Mouse (Mus musculus) kidney, adult 9 months (tissue): ENCODE data around the gene Rtn3.
A peak's percentile ranks its signal among the peaks of the same experiment; 100 is the strongest.
"Not testable (repeated sequence)": the region's sequence is repeated elsewhere in the genome, so short reads cannot be mapped to it uniquely, and the experiment has no call there.

Experiments used
- DNase-seq: peaks from one replicate; pipeline ENCODE4 v3.0.0; 2022

Gene Rtn3

GRCm38 (mm10) chr19:7482599-7483511 is at the start of gene Rtn3:
Gene Rtn3, minus strand, starts transcription at chr19:7483281.
- peak; percentile 97 for DNase-seq

DNA sequence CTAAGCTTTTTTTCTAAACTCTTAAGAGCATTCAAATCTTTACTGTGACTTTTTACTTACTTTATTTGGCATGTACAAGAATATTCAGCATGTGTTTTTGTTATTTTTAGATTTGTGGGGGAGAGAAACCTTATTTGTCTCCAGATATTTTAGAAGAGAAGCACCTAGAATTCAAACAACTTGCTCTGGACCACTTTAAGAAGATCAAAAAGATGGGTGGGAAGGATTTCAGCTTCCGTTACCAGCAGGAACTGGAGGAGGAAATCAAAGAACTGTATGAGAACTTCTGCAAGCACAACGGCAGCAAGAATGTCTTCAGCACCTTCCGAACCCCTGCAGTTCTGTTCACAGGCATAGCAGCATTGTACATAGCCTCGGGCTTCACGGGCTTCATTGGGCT is 48.8 kb upstream of the Rtn3 start:
- DNase-seq = no peak

DNA sequence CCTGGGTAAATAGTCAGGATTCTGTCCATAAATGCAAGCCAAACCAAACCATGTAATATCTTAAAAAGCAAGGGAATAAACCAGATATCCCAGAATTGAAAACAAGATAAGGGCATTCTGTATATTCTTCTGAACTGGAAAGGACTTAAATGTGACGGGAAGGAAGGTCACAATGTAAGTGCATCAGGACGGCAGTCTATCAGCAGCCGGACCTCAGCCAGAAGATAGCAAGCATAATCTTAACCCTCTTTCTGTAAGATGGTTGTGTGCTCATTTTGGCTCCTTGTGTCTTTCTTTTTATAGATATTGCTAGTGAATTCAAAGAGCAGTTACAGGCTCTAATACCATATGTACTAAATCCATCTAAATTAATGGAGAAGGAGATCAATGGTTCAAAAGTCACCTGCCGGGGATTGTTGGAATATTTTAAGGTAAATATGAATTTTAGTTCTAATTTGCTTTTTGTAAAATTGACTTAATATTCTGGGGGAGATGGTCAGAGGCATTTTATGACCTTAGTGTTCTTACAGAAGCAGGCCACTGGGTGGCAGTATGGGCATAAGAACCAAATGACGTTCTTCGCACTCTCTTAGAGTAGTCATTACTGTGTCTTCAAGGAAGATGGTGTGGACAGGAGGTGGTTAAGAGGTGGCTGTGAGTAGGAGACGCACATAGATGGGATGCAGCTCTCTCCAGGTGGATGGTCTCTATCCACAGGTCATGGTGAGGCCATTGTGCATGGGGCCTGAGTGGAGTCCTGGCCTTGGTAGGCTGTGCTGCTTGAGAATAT is 45.8 kb upstream of the Rtn3 start:
- DNase-seq = peak; percentile 62

- no peak for DNase-seq
Observed at GRCm38 (mm10) chr19:7524879-7525278, 41.8 kb upstream of the Rtn3 start.

DNA sequence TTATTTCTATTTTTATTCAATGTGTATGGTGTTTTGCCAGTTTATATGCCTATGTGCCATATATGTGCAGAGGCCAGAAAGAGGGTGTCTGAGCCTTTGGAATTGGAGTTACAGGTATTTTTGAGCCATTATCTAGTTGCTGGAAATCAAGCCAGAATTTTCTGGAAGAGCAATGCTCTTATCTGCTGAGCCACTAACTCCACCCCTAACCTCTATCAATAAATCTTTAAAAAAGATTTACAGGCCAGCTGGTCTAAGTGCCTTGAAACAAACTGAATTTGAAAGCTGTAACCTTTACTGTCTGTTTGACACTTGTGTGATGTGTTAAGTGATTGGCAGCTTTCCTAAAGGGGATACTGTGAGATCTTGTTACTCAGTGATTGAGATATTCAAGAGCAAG is 40.7 kb upstream of the Rtn3 start:
- no peak for DNase-seq

DNA sequence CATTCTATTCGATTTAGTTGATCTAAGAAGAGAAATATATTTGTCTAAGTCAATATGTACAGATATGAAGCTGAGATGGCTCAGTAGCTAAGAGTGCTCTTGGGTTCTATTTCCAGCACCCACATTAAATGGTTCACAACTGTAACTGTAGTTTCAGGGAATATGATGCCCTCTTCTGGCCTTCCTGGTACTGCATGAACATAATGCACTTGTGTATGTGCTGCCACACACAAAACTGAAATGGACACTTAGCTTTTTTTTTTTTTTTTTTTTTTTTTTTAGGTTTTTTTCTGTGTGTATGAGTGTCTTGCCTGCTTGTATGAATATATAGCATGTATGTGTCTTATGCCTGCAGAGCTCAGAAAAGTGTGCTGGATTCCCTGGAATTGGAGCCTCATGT is 40.2 kb upstream of the Rtn3 start:
- DNase-seq = no peak

DNA sequence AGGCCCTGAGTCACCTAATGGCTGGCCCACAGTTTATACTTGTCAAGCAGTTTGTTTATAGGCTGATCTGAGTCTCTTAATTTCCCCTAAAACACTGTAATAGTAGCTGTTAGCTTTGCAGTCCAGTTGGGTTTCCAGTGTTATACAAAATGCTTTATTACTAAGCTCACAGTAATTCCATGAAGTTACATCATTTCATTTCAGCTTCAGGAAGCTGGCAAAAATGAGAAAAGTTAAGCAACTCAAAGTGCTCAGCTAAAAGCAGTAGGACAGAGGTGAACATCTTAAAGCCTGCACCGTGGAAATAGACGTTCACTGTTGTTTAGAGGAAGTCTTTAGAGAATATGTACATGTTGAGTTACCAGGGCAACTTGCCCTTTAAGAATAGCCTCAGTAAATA is 39.8 kb upstream of the Rtn3 start:
- DNase-seq = no peak

GRCm38 (mm10) chr19:7521619-7522018 is 38.5 kb upstream of the Rtn3 start:
- no peak for DNase-seq

DNA sequence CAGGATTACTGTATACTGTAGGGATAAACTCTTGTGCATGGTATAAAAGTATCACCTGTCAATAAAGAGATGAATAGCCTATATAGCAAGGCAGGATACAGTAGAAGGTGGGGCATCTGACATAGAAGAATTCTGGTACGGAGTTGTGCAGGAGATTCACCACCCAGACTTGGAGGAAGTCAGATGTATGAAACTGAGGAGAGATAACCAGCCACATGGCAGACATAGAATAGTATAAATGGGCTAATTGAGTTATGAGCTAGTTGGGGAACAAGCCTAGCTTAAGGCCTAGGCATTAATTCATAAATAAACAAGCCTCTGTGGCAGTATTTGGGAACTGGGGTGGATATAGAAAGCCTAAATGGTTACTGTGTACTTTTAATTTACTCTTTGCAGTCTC is 33.4 kb upstream of the Rtn3 start:
- no peak for DNase-seq

DNA sequence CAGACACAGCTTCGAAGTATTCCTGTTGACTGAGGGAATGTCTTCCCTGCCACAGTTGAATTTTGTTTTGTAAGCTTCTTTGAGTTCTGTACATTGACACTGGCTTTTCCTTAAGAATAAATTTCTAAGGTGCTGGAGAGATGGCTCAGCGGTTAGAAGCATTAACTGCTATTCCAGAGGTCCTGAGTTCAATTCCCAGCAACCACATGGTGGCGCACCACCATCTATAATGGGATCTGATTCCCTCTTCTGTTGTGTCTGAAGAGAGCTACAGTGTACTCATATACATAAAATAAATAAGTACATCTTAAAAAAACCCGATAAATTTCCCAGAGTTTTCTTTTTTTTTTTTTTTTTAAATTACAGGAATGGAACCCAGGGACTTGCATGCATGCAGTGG is 24.9 kb upstream of the Rtn3 start:
- no peak for DNase-seq

GRCm38 (mm10) chr19:7506321-7506720 is 23.2 kb upstream of the Rtn3 start:
- no peak for DNase-seq

- DNase-seq = no peak
Observed at GRCm38 (mm10) chr19:7502432-7502831, 19.4 kb upstream of the Rtn3 start.

GRCm38 (mm10) chr19:7500701-7501100 is 17.6 kb upstream of the Rtn3 start:
- DNase-seq = peak; percentile 89

- no peak for DNase-seq
Observed at GRCm38 (mm10) chr19:7498816-7499215, 15.7 kb upstream of the Rtn3 start.

DNA sequence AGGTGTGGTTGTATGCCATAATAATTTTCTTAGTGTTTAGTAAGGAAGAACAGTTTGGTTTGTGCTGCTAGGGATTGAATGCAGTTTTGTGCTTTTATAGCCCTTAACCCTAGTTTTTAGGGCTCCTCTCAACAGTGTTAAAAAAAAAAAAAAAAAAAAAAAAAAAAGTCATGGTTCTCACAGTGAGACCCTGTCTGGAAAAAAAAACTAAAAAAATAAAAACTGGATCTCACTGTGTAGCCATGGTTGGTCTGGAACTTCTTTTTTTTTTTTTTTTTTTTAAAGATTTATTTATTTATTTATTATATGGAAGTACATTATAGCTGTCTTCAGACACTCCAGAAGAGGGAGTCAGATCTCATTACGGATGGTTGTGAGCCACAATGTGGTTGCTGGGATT is 13.0 kb upstream of the Rtn3 start:
- DNase-seq = not testable (repeated sequence)

- DNase-seq = no peak
Observed at GRCm38 (mm10) chr19:7495221-7496038, 12.3 kb upstream of the Rtn3 start.

DNA sequence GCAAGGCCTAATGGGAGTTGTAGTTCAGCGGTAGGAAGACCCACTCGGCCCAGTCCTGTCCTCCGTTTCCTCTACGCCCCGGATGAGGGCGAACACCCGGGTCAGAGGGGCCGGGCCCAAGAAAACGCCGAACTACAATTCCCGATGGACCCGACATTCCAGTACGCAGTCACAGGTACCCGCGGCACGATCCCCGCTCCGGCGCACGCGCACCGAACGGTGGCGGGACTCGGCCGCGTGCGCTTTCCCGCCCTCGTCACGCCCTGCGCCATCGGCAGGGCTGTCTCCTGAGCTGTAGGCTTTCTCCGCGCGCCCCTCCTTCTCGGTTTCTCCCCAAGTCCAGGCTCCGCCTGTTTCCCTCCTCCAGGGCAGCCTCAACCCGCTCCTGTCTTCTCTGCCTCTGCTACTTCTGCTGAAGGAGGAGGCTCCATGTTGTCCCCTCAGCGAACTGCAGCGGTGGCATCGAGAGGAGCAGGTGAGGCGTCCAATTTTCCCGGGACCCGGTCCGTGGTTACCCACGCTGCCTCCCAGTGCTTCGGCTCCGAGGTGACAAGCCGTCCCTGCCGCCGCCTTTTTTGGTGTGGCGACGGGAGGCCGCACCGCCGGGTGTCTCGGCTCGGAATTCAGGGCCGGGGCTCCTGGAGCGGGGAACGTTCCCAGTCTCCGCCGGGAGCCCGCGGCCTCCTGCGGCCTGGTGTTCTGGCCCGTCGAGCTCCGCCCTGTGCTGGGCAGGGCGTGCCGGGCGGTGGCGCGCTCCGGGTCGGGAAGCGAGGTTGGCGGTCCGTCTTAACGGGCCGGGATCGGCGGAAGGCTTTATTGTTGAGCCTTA is 11.3 kb upstream of the Rtn3 start:
- peak; percentile 98 for DNase-seq

- DNase-seq = no peak
Observed at GRCm38 (mm10) chr19:7493352-7494186, 10.5 kb upstream of the Rtn3 start, which contains the start of gene Atl3. Gene Atl3, plus strand, starts transcription at chr19:7494040.

DNA sequence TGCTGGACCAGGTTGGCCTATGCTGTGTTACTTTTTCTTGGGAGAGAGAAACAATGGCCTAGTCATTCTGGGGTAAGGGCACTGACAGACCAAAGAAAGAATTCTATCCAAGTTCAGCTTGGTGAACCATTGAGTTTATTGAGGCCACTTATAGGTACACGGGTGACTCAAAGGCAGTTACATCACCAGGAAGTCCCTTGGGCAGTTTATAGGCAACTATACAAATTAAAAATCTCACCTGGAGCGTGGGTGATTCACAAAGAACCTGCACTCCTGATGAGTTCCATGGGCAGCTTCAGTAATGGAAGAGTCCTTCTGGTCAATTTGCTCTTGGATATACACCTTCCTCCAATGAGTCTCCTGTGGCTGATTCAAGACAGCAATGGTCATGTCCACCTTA is 9.6 kb upstream of the Rtn3 start:
- DNase-seq = no peak

GRCm38 (mm10) chr19:7491960-7492359 is 8.9 kb upstream of the Rtn3 start:
- DNase-seq = no peak

GRCm38 (mm10) chr19:7487680-7488079 is 4.6 kb upstream of the Rtn3 start:
- DNase-seq = no peak
